9 mouse cellular contexts compared by ENCODE assay signal in the genomic region with DNA sequence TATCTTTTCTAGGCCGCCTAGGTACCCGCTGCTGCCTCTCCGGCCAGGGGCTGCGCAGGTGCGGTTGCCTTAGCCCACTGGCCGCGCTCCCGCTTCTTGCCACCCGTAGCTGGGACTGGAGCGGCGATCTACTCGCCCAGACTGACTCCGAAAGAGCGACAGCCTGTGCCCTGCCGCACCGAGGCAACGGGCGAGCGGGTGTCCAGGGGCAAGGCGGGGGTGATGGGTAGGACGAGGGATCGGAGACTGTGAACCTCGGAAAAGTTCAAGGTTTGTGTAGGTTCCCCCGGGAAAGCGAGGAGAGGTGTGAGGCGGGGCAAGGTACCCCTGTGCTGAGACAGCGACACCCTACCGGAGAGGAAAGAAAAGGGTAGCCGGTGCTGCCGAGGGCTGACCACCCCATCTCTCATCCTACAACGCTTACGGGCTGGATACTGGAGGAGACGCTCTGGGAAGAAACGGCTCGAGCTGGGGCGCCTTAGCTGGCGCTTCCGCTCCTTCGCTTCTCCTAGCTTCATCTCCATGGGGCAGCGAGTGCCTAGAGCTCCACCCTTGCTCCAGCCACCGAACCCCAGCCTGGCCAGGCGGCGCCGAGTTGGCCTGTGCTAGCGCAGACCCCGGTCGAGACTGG. TPM values are rescaled to one million over a fixed set of nuclear protein-coding genes. Genes with fewer than 3 reads are reported as not detected.
A peak's percentile ranks its signal among the peaks of the same experiment; 100 is the strongest.
DNase-seq lines count a peak whose midpoint lies in the region; ATAC-seq lines count a peak whose summit lies in the region.
"Had no signal": no experiment of that assay in that cellular context is flagged by ENCODE, and none has a peak within 500 bp of the region (broad histone marks: within the 10 kb centered on the region; RNA-seq: fewer than 3 reads in every experiment).

No protein-coding gene starts in this region.

- under 1% methylated on average over 47 of the region's 47 CpGs for WGBS in heart, embryonic 10.5 days
- WGBS in hindbrain, embryonic 10.5 days, result under 1% methylated on average over 47 of the region's 47 CpGs

- peak overlapping the region; percentile 71 for H3K4me3 ChIP-seq in heart, embryonic 10.5 days
- H3K4me3 ChIP-seq in hindbrain, embryonic 10.5 days, result peak overlapping the region; percentile 69

- peaks cover 34% of the 10 kb centered on the region for H3K4me1 ChIP-seq in heart, embryonic 10.5 days
- H3K4me1 ChIP-seq in hindbrain, embryonic 10.5 days (replicated peaks), result peaks cover 49% of the 10 kb centered on the region

- H3K9me3 ChIP-seq in heart, embryonic 10.5 days, result no peaks in the 10 kb centered on the region
- no peaks in the 10 kb centered on the region for H3K9me3 ChIP-seq in hindbrain, embryonic 10.5 days

- no peaks in the 10 kb centered on the region for H3K36me3 ChIP-seq in heart, embryonic 10.5 days
- no peaks in the 10 kb centered on the region for H3K36me3 ChIP-seq in hindbrain, embryonic 10.5 days

- no peak overlapping the region for H3K27ac ChIP-seq in heart, embryonic 10.5 days
- H3K27ac ChIP-seq in hindbrain, embryonic 10.5 days, result peak overlapping the region; percentile 81

- DNase-seq in heart, embryonic 10.5 days (ENCODE audit: low spot score), result no peak
- DNase-seq in heart, adult 8-10 months (ENCODE audit: low spot score), result no peak
- DNase-seq in B cell, adult 2 months, result peak; percentile 10 to 19
- peak; percentile 61 to 68 for DNase-seq in cerebellum, postnatal 14 days
- DNase-seq in hindbrain, embryonic 10.5 days (ENCODE audit: low spot score), result peak; percentile 65
- no peak for DNase-seq in ovary, postnatal 36 days (ENCODE audit: low spot score)
- DNase-seq in testis, postnatal 14 days (ENCODE audit: low spot score), result no peak

- peak; percentile 30; the same call in 1 of the 2 replicates for ATAC-seq in megakaryocyte-erythroid progenitor cell, adult 5-6 weeks (replicated peaks; ENCODE audit: low FRiP score, low TSS enrichment, poor library complexity, severe bottlenecking)

- H3K27me3 ChIP-seq in heart, embryonic 10.5 days (ENCODE audit: insufficient read depth, poor library complexity, severe bottlenecking), result peaks cover 99% of the 10 kb centered on the region
- H3K27me3 ChIP-seq in hindbrain, embryonic 10.5 days (ENCODE audit: insufficient read depth, poor library complexity, severe bottlenecking), result peaks cover 95% of the 10 kb centered on the region

RNA-seq across cellular contexts. Expression of a gene that starts 0.9 kb away (rescaled TPM):
- 0.14 and 0.94 TPM in 2 replicates for polyA plus RNA-seq in heart, embryonic 10.5 days (2016; fragmentation: Nextera tagmentation; extraction: Ambion mirVana)
- total RNA-seq in heart, adult 8-10 months (2022), result 1 to 10 TPM in 1 of 4 experiments, under 1 TPM in 3; 0.22 to 1.1 (median 0.46) TPM
- polyA plus RNA-seq in hindbrain, embryonic 10.5 days (2016; fragmentation: Nextera tagmentation; extraction: Ambion mirVana), result 1.4 and 1.7 TPM in 2 replicates
- 0.04 TPM in 1 of 2 replicates, not detected in the other for total RNA-seq in megakaryocyte-erythroid progenitor cell, adult 5-6 weeks (2014; fragmentation: Nextera tagmentation)
- total RNA-seq in megakaryocyte-erythroid progenitor cell, adult 5-6 weeks (2017), result not detected in 2 replicates
- total RNA-seq: hematopoietic stem cell, adult 5-6 weeks had no signal

Comparison
In these comparisons a context has a peak if more than half of its experiments do, and no peak if none do; other contexts are left out.
1. DNase-seq: peak in B cell, adult 2 months (2 of 2), cerebellum, postnatal 14 days (2 of 2) and hindbrain, embryonic 10.5 days (single experiment); none in heart, embryonic 10.5 days (single experiment), heart, adult 8-10 months (single experiment), ovary, postnatal 36 days (single experiment) and testis, postnatal 14 days (single experiment).